Mouse (Mus musculus) right cerebral cortex, postnatal 14 days (tissue): ENCODE measurements around the gene T.

Source experiments
- DNase-seq: peaks from one replicate; pipeline ENCODE4 v3.0.0; 2022

Gene T

DNA sequence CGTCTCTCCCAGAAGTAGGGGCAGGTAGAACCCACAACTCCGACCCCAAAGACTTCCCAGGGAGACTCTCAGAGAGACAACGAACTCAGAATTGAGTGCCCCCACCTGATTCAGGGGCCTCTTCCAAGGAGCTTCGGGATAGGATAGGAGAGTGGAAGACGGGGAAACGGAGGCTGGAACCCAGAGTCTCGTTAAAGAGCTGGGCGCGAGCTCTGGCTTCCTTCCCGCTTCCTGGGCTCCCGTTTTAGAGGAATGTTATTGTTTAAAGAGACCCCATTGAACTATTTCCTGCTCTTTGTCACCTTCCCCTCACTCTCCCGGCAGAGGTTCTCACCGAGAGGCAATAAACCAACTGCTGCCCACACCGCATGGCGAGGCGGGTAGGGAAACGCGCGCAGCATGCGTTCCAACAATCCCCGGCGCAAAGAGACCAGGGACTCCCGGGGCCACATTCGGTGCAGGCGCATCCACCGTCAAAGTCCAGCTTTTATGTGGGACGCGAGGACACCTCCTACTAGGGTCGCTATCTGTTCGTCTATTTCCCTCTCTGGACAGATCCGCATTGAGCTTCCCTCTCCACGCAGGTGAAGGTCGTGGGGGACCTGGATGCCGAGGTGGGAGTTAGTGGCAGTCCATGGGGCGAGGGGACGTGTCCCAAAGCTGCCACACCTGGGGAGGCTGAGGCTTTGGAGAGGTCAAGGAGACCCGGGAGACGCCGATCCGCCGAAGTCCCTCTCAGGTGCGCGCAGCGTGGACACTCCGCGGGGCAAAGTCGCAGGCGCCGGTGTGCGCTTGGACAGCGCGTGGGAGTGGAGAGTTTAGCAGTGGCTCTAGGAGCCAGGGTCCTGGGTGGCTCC, 874 bp upstream of the T start:
- DNase-seq, result no peak

DNA sequence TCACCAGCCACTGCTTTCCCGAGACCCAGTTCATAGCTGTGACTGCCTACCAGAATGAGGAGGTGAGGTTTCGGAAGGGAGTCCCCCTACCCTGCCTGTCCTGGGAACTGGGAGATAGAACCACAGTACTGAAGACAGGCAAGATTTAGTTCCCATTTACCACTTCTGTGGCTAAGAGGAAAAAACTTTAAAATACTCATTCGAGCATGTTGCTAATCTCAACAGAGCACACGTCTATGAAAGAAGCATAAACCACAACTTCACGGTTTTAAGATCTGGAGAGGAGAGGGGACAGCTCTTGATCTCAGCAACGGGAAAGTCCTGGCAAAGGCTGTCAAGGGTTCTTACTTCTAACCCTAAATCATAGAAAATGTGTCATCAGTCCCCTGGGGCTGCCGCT, 2.0 kb downstream of the T start:
- no peak for DNase-seq

DNA sequence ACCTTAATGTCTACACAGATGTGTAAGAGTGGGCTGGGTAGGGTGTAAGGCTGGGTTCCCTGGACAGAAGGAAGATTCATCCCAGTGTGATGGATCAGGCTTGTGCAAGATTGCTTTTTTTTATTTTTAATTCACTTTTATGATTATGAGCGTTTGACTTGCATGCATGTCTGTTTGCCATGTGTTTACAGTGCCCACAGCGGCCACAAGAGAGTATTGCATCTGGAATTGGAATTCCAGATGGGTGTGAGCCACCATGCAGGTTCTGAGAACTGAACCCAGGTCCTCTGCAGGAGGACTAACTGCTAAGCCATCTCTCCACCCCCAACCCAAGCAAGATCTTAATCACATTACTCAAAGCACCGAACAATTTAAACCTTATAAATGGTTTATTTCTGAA, 9.8 kb downstream of the T start:
- DNase-seq, result no peak

DNA sequence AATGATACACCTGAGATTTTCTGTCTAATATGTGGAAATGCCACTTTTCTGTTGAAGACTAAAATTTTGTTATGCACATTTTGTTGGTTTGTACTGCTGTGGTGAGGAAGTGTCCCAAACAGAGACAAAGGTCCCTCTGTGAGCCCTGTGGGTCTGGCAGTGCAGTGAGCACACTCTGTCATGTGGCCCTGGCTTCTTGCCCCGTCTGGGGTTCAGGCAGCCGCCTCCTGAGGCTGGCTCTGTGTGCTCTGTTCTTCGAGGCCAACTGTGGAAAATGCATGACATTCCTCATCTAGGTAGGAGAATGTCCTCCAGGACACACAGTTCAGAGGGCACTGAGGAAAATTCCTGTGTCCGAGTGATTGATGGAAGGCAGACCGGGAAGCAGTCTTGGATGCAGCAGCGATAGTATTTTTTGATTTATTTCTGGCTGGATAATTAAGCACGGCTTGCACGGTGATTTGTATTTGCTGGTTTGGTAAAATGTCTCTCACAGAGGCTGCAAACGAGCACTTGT, 13.5 kb downstream of the T start:
- DNase-seq, result no peak

DNA sequence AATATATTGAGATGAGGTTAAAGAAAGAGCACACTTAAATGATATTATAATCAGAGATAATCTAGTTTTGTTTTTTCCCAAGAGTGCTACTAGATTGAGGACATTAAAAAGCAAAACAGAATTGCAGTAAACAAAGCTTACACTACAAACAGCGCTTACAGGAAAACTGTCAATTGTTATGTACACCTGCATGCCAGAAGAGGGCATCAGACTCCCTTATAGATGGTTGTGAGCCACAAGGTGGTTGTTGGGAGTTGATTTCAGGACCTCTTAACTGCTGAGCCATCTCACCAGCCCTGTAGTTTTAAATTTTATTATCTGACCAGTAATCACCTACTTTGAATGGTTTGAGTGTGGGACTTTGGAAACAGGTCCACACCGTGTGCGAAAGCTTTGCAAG, 14.1 kb downstream of the T start:
- DNase-seq, result no peak

DNA sequence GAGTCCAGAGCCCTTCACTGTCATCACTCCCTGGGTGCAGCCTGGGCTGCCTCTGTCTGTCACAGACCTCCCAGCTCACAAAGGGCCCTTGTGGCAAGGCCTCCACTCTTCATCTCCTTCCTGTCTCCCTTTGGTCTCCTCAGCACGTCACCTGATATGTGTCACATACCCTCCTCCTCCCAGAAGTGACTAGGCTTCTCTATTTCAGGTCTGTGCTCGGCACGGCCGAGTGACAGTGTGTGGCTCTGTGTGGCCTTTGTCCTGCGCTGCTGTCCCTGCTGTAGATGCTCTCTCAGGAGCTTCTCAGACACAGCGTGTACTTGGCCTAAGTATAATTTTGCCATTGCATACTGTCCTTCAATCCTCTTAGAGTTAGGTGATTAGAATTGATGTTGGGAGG, 21.0 kb downstream of the T start:
- DNase-seq, result no peak

DNA sequence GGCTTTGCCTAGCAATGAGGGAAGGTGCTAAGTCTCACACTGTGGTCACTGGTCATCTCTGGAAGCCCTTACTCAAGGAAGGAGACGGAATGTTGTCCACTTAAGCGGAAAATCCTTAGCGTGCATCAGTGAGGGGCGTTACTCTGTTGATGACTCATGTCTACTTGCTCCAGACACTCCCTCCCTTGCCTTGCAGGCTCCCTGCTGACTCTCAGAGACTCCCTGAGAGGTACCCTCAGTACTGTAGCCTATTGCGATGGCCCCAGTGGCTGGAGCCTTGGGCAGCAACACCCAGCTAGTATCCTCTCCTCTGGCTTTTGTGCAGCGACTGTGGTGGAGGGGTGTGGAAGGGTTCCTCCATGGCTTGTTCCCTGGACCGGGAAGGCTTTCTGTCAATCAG, 21.4 kb downstream of the T start:
- no peak for DNase-seq

DNA sequence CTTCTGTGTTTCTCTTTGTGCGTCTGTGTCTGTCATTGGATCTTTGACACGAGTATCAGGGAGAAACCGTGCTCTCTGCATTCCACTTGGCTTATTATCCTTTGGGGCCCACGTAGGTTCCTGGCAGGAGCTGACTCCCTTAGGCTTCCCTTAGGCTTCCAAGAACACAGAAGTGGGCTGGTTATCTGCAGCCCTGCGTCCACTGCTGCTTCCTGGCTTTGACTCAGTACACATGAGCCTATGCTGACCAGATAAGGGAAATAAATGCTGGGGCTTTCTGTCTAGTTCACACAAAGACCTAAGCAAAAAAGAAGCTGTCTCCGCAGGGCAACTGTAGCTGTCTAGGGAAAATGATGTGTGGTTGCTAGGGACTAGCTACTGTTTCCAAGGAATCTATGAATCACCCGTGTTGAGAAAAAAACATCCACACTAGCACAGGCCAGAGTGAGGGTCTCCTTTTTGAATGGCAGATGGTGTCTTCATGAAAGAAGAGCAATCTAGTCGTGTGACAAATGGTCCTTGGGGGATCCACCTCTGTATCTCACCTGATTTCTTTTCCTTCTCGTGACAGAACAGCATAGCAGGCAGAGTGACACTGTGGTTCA, 22.7 kb downstream of the T start:
- no peak for DNase-seq

DNA sequence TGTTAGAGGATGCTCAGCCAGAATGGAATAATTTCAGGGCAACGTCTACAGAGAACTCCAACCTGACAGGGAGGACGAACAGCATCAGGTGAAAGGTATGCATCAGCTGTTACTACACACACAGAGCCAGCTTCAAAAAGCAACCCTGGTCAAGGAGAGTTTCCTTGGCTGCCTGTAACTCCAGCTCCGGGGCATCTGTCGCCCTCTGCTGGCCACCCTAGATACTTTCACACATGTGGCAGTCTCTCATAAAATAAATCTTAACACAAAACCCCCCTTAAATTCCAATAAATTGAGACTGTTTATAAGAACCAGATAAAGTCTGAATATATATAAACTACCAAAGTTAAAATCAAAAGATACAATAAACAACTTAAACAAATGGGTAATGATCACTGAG, 27.3 kb downstream of the T start:
- peak; percentile 71 for DNase-seq

DNA sequence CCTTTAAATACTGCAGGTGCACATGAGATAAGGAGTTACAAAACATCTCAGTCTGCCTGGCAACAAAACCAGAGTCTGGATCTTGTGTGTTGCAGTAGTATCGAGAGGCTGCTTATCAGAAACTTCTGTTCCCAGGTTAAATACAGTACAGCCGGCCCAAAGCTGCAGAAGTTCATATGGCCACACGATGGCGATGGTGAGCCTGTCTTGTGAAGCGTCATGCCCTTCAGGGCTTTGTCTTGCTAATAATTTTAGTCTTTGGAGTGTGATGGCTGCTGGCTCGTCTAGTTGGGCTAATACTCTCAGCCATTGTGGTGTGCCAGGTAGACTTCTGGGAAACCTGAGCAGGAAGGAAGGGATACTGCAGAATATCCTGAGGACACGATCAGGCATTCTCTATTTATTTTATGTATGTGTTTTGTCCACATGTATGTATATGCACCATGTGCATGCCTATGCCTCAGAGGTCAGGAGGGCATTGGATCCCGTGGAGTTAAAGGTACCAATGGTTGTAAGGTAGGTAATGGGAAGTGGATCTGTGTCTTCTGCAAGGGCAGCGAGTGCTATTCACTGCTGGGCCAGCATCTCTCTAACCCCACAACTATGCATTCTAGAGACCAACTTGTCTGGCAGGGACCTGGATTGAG, 29.4 kb downstream of the T start:
- DNase-seq, result peak; percentile 53

DNA sequence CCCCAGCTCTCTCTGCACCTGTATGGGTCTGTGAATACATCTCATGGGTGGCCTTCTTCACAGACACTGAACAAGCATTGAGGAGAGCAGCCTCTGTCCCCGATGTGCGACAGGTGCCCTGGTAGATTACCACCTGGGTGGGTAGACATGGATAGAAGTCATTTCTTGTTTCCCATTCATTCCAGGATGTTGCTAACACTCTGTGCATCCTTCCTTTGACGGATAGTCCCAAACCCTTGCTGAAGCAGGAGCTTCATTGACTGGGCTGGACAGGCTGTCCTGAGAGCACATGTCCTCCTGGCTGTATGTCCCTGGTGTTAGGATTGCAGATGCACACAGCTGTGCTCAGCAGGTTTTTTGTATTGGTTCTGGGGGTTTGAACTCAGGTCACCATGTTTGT, 33.5 kb downstream of the T start:
- DNase-seq, result no peak

DNA sequence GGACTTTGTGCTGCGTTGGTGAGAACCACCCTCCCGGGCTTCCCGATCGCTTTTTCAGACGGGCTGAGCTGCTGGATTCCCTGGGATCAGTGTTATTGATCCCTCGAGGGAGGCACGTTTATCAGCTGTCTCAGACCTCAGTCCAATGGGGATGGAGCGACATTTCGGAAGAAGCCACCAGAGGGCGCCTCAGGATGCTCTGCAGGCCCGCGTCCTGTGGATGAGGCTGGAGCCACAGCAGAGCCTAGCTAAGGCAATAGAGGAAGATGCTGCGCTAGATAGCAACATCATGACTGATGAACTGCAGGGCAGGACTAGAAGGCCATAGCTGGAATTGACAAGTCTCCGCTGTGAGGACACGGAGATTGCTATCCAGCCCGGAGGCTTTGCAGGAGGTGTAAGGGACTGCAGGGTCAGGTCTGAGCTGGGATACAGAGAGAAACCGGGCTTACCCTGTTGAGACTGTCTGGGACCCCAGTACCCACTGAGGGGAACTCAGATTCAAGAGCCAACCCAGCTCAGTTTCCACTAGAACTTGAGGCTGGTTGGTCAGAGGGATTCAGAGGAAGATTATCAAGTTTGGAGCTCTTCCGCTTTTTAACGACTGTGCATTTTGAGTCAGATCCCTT, 34.6 kb downstream of the T start:
- peak; percentile 92 for DNase-seq

DNA sequence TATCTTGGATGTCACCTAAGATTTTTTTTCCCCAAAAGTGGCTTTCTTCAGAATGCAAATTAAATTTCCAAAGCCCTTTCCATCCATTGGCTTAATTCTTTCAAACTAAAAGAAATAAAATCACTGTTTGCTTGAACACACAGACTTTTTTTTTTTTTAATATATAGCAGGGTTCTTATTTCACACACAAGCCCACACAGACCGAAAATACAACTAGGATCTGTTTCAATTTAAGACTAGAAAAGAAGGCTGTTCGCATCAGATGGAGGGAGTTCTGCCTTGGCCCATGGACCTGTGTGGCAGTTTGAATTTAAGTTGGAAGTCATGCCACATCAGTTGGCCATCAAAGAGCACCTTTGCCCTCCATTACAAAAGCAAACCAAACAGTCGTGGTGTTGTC, 44.3 kb downstream of the T start:
- no peak for DNase-seq

DNA sequence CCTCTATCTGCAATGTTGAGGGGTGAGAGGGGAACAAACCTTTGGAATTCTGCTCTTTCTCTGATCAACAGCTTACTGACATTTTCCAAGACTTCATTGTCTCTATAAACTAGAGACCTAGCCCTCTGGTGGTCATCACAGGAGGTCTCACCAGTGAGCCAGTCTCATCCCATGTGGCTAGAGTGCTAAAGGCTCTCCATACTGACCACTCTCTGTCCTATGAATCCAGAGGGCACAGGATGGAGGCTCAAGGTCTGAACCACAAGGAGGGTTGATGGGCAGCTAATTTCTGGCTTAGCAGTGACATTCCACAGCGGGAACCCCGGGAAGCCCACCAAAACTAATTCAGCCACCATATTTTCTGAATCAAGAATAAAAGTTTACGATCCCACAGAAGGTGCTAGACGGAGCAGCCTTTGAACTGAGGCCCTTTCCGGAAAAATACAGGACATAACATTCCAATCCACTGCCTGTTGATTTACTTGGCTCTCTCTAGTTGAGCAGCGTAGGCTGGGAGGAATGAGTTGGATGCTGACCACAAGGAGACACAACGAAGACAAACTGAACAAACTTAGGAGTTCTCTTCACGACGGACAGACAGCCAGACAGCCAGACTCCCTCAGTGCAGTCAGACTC, 45.4 kb downstream of the T start:
- no peak for DNase-seq

DNA sequence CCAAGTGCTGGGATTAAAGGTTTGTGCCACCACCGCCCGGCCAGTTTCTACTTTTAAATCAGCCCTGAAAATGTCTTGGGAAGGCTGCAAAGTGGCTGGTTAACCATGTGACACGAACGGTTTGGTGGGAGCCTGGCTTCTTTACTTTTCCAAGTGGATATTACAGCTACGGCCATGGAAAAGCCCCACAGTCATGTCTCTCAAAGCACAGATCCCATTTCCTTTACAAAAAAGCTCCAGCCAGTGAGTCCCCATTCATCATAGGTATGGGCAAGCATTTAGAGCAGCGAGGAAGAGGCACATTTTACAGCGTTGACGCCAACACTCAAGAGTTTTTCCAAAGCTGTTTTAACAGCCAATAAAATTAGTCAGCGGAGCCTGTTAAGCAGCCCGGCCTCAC, 47.6 kb downstream of the T start:
- DNase-seq, result no peak

DNA sequence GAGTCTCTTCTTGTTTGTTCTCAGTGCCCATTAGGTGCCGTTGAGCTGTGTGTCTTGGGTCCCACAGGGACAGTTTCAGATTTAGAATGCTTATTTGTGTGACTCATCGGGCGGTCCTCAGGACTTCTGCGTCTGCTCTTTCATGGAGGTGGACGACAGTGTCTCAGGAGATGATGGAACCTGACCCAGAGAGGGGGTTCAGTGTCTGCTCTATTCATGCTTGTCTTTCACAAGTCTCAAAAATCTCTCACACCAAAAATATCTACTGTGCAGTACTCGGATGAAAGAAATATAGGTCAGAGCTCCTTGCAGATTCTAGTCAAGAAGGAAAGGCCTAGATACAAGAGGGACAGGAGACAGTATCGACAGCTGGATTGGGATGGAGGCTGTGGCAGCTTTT, 48.7 kb downstream of the T start:
- no peak for DNase-seq

DNA sequence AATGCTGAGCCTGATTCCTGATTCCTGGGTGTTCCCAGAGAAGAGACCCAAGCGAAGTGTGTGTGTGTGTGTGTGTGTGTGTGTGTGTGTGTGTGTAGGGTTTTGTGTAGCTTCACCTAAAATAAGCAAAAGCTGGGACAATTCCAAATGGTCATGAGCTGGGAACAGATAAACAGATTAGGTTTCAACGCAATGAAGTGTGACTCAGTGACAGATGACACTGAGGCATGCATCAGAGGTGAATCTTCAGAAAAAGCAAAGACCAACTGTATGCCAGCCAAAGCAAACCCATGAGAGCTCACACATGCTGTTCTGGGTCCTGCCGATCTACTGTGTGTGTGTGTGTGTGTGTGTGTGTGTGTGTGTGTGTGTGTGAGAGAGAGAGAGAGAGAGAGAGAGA, 50.0 kb downstream of the T start:
- DNase-seq, result no peak

DNA sequence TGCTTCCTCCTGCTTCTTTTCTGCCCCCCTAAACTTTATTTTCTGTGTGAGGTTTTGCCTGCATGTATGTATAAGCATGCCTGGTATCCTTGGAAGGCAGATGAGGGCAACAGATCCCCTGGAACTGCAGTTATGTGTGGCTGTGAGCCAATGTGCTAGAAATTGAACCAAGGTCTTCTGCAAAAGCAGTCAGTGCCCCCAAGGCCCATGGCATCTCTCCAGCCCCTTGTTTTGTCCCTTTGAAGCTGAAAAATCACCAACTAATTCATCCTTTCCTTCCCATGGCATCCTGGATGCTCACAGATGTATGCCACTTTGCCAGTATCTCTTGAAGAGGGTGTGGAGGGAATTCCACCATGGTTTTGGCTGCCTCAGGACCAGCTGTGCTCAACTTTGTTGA, 50.9 kb downstream of the T start:
- DNase-seq, result no peak

DNA sequence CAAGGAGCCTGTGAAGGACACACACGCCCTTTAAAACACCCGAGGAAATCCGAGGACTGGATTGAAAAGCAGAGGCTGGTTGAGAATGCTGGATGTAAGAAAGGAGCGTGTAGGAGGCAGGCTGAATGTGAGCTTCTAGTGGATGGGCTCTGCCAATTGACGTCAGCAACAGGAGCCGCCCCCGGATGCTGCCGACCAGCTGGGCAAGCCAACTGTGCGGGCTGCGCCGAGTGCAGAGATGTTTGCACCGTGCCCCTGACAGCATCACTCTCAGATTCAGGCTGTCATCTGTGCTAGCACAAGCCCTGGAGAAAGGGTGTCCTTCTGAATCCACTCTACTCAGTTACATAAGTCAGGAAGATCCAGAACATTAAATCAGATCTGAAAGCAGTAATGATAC, 53.6 kb downstream of the T start:
- peak; percentile 85 for DNase-seq

DNA sequence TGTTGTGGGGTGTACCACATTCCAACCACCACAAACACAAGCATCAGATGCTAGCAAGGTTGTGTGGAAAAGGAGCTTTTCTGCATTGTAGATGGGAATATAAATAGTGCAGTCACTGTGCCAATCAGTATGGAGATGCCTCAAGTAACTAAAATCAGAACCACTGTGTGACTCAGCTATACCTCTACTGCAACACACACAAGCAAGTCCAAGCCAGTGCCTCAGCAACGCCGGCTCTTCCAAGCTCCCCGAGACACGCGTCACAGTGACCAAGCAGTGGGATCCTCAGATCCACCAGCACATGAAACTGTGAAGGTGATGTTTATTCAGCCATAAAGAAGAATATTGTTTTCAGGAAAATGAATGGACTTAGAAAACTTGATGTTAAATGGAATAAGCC, 56.7 kb downstream of the T start:
- DNase-seq, result peak; percentile 20
